Mouse (Mus musculus): ENCODE results near the gene Osbpl2. TPM values are rescaled to one million over a fixed set of nuclear protein-coding genes. Genes with fewer than 3 reads are reported as not detected.
A peak's percentile ranks its signal among the peaks of the same experiment; 100 is the strongest.

The Osbpl2 gene
- total RNA-seq, 2 experiments from 2014 or later = 10.1 to 14.4 TPM

DNA sequence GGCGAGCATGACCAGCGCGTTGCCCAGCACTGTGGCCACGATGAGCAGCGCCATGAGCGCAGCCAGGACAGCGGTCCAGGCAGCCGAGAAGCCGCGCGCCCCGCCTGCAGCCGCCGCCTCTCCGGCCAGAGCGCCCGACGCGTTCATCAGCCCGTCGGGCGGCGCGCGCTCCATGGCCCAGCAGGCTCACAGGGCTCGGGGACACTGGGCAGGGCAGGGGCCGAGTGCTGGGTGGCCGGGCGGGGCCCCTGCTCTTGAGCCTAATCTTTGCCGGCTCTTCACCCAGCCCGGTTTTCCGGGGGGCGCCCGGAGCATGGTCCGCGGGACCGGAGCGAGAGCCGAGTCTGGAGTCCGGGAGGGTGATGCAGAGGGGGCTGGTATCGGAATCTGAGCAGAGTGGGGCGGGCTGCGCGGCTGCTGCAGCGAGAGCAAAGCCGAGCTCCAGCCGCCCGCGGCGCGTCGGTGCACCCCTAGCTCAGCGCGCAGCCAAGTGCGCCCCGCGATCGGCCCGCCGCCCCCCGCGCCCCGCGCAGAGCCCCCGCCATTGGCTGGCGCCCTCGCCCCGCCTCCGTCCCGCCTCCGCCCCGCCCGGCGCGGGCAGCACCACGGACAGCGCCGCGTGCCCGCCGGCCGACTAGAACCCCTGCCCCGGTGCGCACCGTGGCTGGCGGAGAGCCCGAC is 15.0 kb upstream of the Osbpl2 start, which contains the start of gene Hrh3:
TSS of gene Hrh3 (minus strand) at position 511 of the 681 bp plus-strand sequence.
- ATAC-seq (replicated peaks; ENCODE audit: low FRiP score, poor library complexity, severe bottlenecking) = no peak

- no peak for ATAC-seq (replicated peaks; ENCODE audit: low FRiP score, poor library complexity, severe bottlenecking)
These were observed 14.3 kb upstream of the Osbpl2 start for GRCm38 (mm10) chr2:180104659-180105377.

DNA sequence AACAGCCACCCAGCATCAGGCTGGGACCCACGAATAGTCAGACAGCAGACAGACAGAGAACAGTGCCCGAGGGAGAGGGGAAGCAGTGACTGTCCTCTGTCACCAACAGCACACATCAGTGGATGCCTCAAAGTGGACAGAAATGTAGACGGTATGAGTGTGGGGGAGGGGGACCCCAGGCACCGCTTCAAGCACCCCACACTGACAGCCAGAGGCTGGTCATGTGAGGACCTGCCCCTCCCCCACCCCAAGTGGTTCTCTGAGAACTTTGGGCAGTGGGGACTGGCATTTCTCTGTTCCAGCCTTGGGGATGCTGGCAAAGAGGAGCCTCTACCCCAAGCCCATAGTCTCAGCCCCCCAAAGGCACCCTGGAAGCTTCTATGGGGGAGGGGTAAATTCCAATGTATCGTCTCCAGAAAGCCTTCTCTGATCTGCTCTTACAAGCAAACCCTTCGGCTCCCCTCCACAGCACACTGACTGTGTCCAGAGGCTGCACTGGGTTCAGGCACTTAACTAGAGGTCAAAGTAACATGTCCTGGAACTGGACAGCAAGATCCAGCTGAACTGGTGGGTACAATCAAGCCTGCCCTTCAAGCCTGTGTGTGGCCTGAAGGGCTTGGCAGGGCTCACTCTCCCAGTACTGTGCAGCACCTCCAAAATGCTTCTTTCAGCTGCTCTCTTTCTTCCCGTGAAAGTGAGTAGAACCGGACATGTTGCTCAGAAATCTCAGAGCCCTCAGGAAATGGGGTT is 13.5 kb upstream of the Osbpl2 start:
- ATAC-seq (replicated peaks; ENCODE audit: low FRiP score, poor library complexity, severe bottlenecking) = no peak

DNA sequence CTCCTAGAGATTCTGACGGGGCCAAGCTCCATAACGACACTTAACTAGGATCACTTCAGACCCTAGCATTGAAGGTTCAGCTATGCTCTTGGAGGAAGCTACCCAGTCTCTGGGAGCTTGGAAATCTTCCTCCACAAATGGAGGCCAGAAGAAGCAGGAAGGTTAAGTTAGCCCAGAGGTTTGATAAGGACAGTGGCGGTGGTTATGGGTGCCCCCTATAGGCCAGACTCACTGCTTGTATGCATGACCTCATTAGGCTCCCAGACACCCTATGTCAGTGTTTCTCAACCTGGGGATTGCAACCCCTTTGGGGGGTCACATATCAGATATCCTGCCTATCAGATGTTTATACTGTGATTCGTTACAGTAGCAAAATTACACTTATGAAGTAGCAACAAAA is 12.0 kb upstream of the Osbpl2 start:
- ATAC-seq (replicated peaks; ENCODE audit: low FRiP score, poor library complexity, severe bottlenecking) = no peak

GRCm38 (mm10) chr2:180108285-180108684 is 10.8 kb upstream of the Osbpl2 start:
- ATAC-seq (replicated peaks; ENCODE audit: low FRiP score, poor library complexity, severe bottlenecking) = no peak

- no peak for ATAC-seq (replicated peaks; ENCODE audit: low FRiP score, poor library complexity, severe bottlenecking)
These were observed 4.9 kb upstream of the Osbpl2 start for GRCm38 (mm10) chr2:180113909-180114890.

- ATAC-seq (replicated peaks; ENCODE audit: low FRiP score, poor library complexity, severe bottlenecking) = no peak
These were observed 3.8 kb upstream of the Osbpl2 start for GRCm38 (mm10) chr2:180115279-180115678.

- ATAC-seq (replicated peaks; ENCODE audit: low FRiP score, poor library complexity, severe bottlenecking) = no peak
These were observed 3.0 kb upstream of the Osbpl2 start for GRCm38 (mm10) chr2:180116081-180116493.

DNA sequence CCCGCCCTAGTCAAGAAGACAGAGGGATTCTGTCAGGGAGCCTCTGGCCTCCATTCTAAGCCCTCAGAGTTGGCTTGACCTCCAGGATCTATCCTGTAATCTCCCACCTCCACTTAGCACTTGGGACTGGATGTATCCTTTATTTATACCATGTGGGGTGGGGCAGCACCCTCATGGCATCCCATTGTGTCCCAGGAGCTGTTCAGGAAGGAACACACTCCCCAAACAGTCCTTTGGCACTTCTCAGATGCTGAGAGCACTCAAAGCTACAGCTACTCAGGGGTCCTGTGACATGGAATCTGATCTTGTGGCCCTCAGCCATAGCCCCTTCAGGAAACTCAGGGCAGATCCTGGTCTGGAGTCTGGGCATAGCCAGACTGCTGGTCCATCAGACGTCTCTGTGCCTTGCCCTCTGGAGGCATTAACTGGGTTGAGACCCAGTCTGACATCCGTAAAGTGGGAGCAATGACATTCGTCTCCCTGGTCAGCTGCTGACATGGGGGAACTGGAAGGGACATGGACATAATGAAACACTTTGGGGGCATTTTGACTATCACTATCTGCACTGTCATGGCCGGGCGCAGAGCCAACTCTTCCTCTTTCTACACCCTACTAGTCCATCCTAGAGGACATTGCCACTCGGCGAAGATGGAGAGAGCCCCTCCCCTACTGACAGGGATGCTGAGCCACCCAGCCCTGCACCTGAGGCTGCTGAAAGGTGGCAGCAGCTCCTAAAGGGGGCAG is 2.2 kb upstream of the Osbpl2 start:
- no peak for ATAC-seq (replicated peaks; ENCODE audit: low FRiP score, poor library complexity, severe bottlenecking)

- no peak for ATAC-seq (replicated peaks; ENCODE audit: low FRiP score, poor library complexity, severe bottlenecking)
These were observed 1.5 kb upstream of the Osbpl2 start for GRCm38 (mm10) chr2:180117485-180118194.

- peak; percentile 9; the same call in 1 of the 2 replicates for ATAC-seq (replicated peaks; ENCODE audit: low FRiP score, poor library complexity, severe bottlenecking)
These were observed 559 bp downstream of the Osbpl2 start for GRCm38 (mm10) chr2:180119439-180120291.

DNA sequence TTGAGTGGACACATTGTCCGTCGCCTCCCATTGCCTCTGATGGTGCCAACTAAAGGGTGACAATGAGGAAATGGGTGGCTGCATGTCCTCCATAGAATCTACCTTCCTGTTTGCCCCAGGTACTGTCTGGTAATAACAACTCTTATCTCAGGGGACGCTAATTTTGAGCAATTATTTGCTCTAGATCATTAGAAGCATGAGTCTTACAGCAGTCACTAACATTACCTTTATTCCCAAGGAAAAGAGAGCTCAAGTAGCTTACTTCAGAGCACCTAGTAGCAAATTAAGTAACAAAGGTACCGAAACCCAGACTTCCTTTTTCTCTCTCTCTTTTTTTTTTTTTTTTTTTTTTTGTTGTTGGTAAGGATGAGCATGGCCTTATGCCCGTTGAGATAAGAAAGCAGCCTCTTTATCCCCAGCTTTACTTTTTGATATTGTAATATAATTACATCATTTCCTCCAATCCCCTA is 1.2 kb downstream of the Osbpl2 start:
- ATAC-seq (replicated peaks; ENCODE audit: low FRiP score, poor library complexity, severe bottlenecking) = no peak

DNA sequence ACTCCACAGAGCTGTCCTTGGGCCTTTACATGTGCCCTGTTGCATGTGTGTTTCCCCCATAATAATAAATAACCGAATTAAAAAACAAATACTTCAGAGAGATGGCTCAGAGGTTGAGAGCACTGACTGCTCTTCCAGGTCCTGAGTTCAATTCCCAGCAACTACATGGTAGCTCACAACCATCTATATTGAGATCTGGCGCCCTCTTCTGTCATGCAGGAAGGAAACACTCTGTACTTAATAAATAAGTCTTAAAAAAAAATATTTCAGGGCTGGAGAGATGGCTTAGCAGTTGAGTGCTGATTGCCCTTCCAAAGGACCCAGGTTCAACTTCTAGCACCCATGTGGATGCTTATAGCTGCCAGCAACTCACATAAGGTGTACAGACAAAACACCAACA is 5.1 kb downstream of the Osbpl2 start:
- ATAC-seq (replicated peaks; ENCODE audit: low FRiP score, poor library complexity, severe bottlenecking) = no peak

DNA sequence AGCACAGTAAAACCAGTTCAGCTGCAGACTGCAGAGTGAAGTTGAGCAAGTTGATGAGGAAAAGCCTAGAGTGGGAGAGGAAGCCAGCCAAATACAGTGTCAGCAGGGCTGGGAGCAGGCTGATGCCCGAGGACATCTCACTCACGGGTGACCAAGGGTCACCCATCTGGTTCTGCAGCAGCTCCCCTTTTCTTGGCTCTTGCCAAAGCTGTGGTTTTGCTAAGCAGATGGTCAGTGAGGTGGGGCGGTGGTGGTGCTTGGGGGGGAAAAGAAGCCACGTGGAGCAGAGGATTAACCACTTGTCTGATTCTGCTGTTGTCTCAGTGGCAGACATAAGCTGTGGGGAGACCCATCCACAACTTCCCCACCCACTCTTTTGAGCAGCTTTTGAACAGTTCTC is 7.1 kb downstream of the Osbpl2 start:
- no peak for ATAC-seq (replicated peaks; ENCODE audit: low FRiP score, poor library complexity, severe bottlenecking)

DNA sequence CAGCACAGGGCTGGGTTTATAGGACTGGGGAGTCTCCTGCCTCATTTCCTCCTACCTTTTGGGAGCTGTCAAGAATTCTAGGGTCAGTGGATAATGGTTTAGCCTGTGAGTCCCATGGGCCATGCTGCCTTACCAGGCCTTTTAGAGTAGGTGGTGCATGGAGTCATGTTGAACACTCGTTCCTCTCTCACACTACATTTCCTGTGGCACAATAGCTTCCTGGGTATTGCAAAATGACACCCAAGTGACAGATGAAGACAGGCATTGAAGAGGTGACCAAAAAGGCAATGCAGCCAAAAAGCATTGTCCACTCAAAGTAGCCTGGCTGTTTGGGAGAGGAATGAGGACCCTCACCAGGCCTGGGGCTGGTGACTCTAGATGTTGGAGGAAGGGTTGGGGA is 8.6 kb downstream of the Osbpl2 start:
- ATAC-seq (replicated peaks; ENCODE audit: low FRiP score, poor library complexity, severe bottlenecking) = no peak

DNA sequence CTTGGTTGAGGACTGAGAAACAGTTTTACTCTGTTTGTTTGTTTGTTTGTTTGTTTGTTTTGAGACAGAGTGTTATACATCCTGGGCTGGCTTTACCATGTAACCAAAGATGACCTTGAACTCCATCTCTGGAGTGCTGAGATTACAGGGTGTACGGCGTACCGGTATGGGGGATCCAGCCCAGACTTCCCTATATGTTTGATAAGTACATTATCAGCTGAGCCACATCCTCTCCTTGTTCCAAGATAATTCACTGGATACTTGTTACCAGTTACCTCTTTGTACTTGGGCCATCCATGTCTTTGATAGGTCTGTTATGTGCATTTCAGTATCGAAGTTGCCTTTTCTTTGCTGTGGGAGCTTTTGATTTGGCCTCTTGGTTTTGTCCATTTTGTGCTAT is 14.1 kb downstream of the Osbpl2 start:
- ATAC-seq (replicated peaks; ENCODE audit: low FRiP score, poor library complexity, severe bottlenecking) = no peak

GRCm38 (mm10) chr2:180133911-180134310 is 14.8 kb downstream of the Osbpl2 start:
- no peak for ATAC-seq (replicated peaks; ENCODE audit: low FRiP score, poor library complexity, severe bottlenecking)
